Mouse (Mus musculus): Measurements from ENCODE around the gene Mettl7a2. TPM values are rescaled to one million over a fixed set of nuclear protein-coding genes. Genes with fewer than 3 reads are reported as not detected.
"Not testable (repeated sequence)": the region's sequence is repeated elsewhere in the genome, so short reads cannot be mapped to it uniquely, and the experiment has no call there.

Gene Mettl7a2
- polyA plus RNA-seq, 1 experiment from 2014 or later: not detected

DNA sequence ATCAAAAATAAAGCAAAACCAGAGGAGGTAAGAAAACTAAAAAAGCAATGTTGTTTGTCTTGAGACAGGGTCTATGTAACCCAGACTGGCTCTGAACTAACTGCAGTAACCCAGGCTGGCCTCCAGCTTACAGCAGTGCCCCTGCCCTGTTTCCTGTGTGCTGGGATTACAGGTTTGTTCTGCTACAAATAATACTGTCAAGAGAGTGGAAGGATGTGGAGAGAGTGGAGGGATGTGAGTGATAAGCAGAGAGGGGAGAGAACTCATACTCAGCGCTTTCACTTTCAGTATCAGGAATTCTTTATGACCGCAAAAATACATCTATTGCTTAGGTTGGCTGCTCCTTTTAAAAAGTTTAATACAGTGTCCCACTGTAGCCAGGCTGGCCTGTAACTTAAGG, 40.7 kb upstream of the Mettl7a2 start:
- H3K9ac ChIP-seq (ENCODE audit: low read depth, low read length): no peak overlapping the region
- H3K4me1 ChIP-seq (replicated peaks; ENCODE audit: control insufficient read depth, insufficient read depth, low read length): no peaks in the 10 kb centered on the region
- H3K36me3 ChIP-seq (ENCODE audit: control insufficient read depth, insufficient read depth): no peaks in the 10 kb centered on the region; the same call in 1 of the 2 replicates
- H3K9me3 ChIP-seq (ENCODE audit: control insufficient read depth): no peaks in the 10 kb centered on the region
- WGBS: 51% methylated on average over 2 of the region's 2 CpGs
- H3K4me2 ChIP-seq (replicated peaks; ENCODE audit: low read depth): no peak overlapping the region
- ATAC-seq: no peak
- H3K27ac ChIP-seq (ENCODE audit: low read depth, low read length): no peak overlapping the region
- no peak overlapping the region for H3K4me3 ChIP-seq (ENCODE audit: low read depth, low read length)
- no peak for TF ChIP-seq CTCF (IDR thresholded peaks at IDR 0.05; ENCODE audit: low read depth)
- no peaks in the 10 kb centered on the region for H3K27me3 ChIP-seq (replicated peaks; ENCODE audit: control insufficient read depth, insufficient read depth, low read length)

DNA sequence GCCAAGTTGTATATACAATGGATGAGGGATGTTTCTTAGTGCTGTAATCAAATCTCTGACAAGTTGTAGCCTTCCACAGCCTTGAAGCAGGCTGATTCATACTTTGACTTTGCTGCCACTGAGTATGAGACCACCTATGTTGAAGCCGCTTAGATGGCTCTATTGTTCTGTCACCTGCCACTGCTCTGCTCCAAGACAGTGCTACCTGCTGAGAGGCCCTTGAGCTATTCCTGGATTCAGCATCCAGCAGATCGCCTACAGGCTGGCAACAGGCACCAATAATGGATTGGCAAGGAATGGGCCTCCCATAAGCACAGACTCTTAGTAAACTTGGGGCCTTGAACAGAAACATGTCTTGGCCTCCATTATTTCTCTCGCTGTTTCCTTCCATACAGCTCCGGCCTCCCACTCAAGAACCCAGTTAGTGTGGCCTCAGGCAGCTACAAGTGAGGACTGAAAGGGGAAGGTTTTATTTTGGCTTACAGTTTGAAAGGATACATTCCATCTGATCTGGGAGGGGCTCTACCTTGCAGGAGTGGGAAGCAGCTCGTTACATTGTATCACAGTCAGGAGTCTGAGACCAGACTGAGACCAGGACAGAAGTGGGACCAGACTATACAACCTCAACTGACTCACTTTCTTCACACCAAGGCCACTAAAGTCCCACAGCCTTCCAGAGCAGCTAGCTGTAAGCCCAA, 38.4 kb upstream of the Mettl7a2 start:
- TF ChIP-seq CTCF (IDR thresholded peaks at IDR 0.05; ENCODE audit: low read depth): no peak
- no peaks in the 10 kb centered on the region; the same call in 1 of the 2 replicates for H3K36me3 ChIP-seq (ENCODE audit: control insufficient read depth, insufficient read depth)
- 92% methylated on average over 5 of the region's 5 CpGs for WGBS
- H3K27me3 ChIP-seq (replicated peaks; ENCODE audit: control insufficient read depth, insufficient read depth, low read length): no peaks in the 10 kb centered on the region
- H3K27ac ChIP-seq (ENCODE audit: low read depth, low read length): no peak overlapping the region
- ATAC-seq: no peak
- H3K4me3 ChIP-seq (ENCODE audit: low read depth, low read length): no peak overlapping the region
- H3K4me1 ChIP-seq (replicated peaks; ENCODE audit: control insufficient read depth, insufficient read depth, low read length): no peaks in the 10 kb centered on the region
- H3K9me3 ChIP-seq (ENCODE audit: control insufficient read depth): no peaks in the 10 kb centered on the region
- no peak overlapping the region for H3K4me2 ChIP-seq (replicated peaks; ENCODE audit: low read depth)
- H3K9ac ChIP-seq (ENCODE audit: low read depth, low read length): no peak overlapping the region

DNA sequence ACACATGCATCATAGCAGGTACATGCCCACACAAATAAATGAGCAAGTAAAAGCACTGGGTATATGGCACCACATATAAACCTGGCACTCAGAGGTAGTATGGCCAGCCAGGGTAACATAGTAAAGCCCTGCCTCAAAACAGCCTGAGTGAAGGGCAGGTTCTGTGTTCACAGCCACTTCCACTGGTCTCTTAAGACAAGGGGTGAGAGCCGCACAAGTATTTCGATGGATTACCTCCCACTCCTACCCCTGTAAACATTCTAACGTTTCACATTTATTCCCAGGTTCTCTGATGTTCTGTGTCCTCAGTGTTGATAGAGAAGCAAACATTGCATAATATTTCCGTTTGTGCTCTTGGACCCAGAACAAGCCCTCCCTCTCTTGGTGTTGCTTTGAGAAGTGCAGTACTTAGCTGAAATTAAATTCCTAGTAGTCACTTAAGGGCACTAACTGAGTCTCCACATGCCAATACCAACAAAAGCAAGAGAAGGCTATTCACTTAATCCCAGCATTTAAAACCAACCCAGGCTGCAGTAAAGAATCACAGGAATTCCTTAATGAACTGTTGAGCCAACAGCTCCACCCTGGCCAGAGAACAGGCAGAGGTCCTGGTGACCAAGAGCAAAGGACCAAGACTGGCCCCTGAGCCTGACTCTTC, 34.9 kb upstream of the Mettl7a2 start:
- not testable (repeated sequence) for H3K27me3 ChIP-seq (replicated peaks; ENCODE audit: control insufficient read depth, insufficient read depth, low read length); H3K4me1 ChIP-seq (replicated peaks; ENCODE audit: control insufficient read depth, insufficient read depth, low read length); H3K4me2 ChIP-seq (replicated peaks; ENCODE audit: low read depth); H3K27ac ChIP-seq (ENCODE audit: low read depth, low read length); H3K36me3 ChIP-seq (ENCODE audit: control insufficient read depth, insufficient read depth); H3K9me3 ChIP-seq (ENCODE audit: control insufficient read depth); ATAC-seq; H3K4me3 ChIP-seq (ENCODE audit: low read depth, low read length); H3K9ac ChIP-seq (ENCODE audit: low read depth, low read length)
- WGBS: 35% methylated on average over 4 of the region's 4 CpGs

DNA sequence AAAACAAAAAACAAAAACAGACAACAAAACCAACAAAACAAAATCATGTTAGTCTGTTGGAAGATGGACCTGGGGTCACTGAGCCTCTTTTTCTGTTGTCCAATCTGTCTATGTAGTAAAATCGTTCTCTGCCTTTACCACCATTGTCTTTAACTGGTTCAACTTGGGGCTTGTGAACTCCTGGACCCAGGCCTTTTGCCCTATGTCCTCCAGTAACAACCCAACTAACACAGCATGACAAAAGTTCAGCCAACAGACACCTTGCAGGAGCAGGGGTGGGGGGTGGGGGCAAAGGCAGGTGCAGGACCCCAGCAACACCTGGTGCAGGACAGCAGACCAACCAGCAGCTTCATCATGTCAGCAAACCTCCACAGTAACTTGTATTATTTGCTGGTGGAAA, 33.1 kb upstream of the Mettl7a2 start:
- H3K27me3 ChIP-seq (replicated peaks; ENCODE audit: control insufficient read depth, insufficient read depth, low read length): no peaks in the 10 kb centered on the region
- no peak overlapping the region for H3K4me2 ChIP-seq (replicated peaks; ENCODE audit: low read depth)
- no peak overlapping the region for H3K27ac ChIP-seq (ENCODE audit: low read depth, low read length)
- 71% methylated on average over 1 of the region's 1 CpGs for WGBS
- no peak overlapping the region for H3K9ac ChIP-seq (ENCODE audit: low read depth, low read length)
- no peaks in the 10 kb centered on the region for H3K9me3 ChIP-seq (ENCODE audit: control insufficient read depth)
- H3K4me3 ChIP-seq (ENCODE audit: low read depth, low read length): no peak overlapping the region
- 0 out of 2 replicates have a peak, but pooled peaks cover 5% of the 10 kb centered on the region for H3K4me1 ChIP-seq (replicated peaks; ENCODE audit: control insufficient read depth, insufficient read depth, low read length)
- TF ChIP-seq CTCF (IDR thresholded peaks at IDR 0.05; ENCODE audit: low read depth): no peak
- no peaks in the 10 kb centered on the region for H3K36me3 ChIP-seq (ENCODE audit: control insufficient read depth, insufficient read depth)
- ATAC-seq: no peak

DNA sequence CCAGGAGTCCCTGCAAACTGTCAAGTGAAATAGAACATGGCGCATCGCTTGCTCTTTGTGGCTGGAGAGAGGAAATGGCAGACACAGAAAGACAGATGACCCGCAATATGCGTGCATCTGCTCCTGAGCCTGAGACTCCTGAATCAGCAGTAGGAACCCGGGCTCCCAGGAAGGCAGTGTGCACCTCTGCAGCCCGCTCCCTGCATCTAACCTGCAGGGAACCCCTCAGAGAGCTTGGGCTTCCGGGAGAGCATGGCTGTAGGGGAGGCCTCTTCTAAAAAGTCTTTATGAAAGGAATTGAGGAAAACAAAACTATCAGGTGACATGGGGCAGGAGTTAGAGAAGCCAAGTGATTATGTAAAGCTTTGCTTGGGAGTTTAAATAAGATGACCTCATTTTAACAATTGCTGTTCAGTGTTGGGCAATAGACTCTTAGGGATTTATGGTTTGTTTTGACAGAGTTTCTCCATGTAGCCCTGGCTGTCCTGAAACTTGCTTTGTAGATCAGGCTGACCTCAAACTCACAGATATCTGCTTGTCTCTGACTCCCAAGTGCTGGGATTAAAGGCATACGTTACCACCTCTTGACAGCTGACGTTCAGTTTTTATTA, 32.6 kb upstream of the Mettl7a2 start:
- H3K9ac ChIP-seq (ENCODE audit: low read depth, low read length): no peak overlapping the region
- TF ChIP-seq CTCF (IDR thresholded peaks at IDR 0.05; ENCODE audit: low read depth): no peak
- H3K9me3 ChIP-seq (ENCODE audit: control insufficient read depth): no peaks in the 10 kb centered on the region
- no peaks in the 10 kb centered on the region for H3K27me3 ChIP-seq (replicated peaks; ENCODE audit: control insufficient read depth, insufficient read depth, low read length)
- peak; percentile 41; the same call in 1 of the 2 replicates for ATAC-seq
- H3K27ac ChIP-seq (ENCODE audit: low read depth, low read length): peak overlapping the region; percentile 41; the same call in 1 of the 2 replicates
- 53% methylated on average over 9 of the region's 9 CpGs for WGBS
- H3K36me3 ChIP-seq (ENCODE audit: control insufficient read depth, insufficient read depth): no peaks in the 10 kb centered on the region
- no peak overlapping the region for H3K4me3 ChIP-seq (ENCODE audit: low read depth, low read length)
- H3K4me2 ChIP-seq (replicated peaks; ENCODE audit: low read depth): 0 out of 2 replicates have a peak overlapping the region, but pooled peaks have one; percentile 21
- H3K4me1 ChIP-seq (replicated peaks; ENCODE audit: control insufficient read depth, insufficient read depth, low read length): 0 out of 2 replicates have a peak, but pooled peaks cover 5% of the 10 kb centered on the region

DNA sequence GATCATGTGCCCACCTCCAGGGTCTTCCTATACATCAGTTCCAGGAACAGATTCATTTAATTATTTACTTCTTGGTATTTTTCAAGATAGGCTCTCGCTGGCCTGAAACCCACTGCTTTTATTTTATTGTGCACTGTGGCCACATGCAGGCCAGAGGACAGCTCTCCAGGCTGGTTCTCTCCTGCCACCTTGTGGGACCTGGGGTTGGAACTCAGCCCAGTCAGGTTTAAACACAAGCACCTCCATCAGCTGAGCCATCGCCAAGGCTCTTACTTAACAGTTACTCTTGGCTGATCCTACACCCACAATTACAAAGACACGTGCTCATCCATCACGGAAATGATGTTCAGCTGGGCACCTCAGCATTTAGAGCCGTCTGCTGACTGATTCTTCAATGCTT, 31.9 kb upstream of the Mettl7a2 start:
- peak; percentile 68 for TF ChIP-seq CTCF (IDR thresholded peaks at IDR 0.05; ENCODE audit: low read depth)
- Histone ChIP-seq H3K27me3 (replicated peaks; ENCODE audit: control insufficient read depth, insufficient read depth, low read length) (no peaks in the 10 kb centered on the region), H3K36me3 (ENCODE audit: control insufficient read depth, insufficient read depth) (no peaks in the 10 kb centered on the region), H3K9me3 (ENCODE audit: control insufficient read depth) (no peaks in the 10 kb centered on the region), H3K4me3 (ENCODE audit: low read depth, low read length) (no peak overlapping the region), H3K4me2 (replicated peaks; ENCODE audit: low read depth) (no peak overlapping the region), H3K27ac (ENCODE audit: low read depth, low read length) (no peak overlapping the region), H3K4me1 (replicated peaks; ENCODE audit: control insufficient read depth, insufficient read depth, low read length) (0 out of 2 replicates have a peak, but pooled peaks cover 5% of the 10 kb centered on the region), H3K9ac (ENCODE audit: low read depth, low read length) (no peak overlapping the region)
- no peak for ATAC-seq
- 55% methylated on average over 5 of the region's 5 CpGs for WGBS
